Mouse (Mus musculus) adrenal gland, adult 8-10 months (tissue): ENCODE results near the gene Adam11. TPM values are rescaled to one million over a fixed set of nuclear protein-coding genes. Genes with fewer than 3 reads are reported as not detected.
"Not testable (repeated sequence)": the region's sequence is repeated elsewhere in the genome, so short reads cannot be mapped to it uniquely, and the experiment has no call there.

ENCODE experiments used
- DNase-seq: peaks from one replicate; pipeline ENCODE4 v3.0.0; 2022
- total RNA-seq, 4 experiments: library from RNA; stranded (reverse); gene quantifications; 2 replicates each; pipeline ENCODE4 v1.2.4; 2022

Gene Adam11
- 10 to 100 TPM in 2 of 4 experiments, 1 to 10 TPM in 2; 2.0 to 13.0 (median 8.0) TPM for total RNA-seq

DNA sequence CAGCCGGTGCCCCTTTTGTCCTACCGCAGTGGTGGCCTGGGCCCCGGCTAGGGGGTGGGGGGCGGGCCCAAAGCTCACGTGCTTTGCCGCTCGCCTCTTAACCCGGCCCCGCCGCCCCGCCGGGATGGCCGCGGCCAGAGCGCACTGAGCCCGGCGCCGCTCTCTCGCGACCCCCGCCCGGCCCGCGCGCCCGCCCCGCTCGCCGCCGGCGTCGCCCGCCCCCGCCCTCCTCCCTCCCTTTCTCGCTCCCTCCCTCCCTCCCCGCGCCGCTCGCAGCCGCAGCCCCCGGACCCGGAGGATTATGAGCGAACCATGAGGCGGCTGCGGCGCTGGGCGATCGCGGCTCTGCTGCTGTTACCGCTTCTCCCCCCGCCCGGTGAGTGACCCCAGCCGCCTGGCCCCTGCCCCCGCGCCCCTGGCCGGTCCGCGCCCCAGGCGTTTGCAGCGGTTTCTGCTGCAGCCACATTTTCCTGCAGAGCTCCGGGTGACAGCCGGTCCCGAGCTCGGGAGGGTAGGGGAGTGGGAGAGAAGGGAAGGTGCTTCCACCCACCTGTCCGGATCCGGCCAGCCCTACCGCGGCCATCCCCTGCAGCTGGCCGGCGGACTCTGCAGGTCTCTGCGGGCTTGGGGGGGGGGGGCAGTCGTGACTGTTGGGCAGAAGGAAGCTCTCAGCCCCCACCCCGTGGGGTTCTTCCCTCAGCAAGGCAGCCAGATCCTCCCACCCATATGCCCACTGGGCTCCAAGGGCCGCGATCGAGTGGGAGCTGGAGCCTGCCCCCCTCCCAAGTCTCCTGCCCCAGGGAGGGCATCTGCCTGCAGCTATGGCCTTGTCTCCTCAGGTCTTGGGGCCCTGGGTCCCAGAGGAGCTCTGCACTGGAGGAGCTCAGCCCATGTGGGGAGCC lies at the start of gene Adam11:
Adam11 (plus strand) TSS at position 131 of the 902 bp plus-strand sequence.
- DNase-seq, result no peak

DNA sequence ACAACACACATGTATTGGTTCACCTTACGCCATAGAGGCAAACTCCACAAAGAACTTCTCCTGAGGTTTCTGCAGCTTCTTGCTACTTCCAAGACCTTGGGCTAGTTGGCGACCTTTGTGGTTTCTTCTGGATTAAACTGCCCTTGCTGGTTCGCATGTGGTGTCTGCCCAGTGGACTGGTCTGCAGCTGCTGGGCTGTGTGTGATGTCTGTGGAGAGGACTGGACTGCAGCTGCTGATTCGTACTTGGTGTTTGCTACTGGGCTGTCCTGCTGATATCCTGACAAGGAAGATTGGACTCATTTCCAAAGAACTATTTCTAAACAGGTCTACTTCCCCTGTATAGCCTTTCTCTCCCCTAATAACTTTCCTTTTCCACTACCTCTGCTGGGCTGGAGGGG lies 48.8 kb upstream of the Adam11 start:
- DNase-seq, result no peak

DNA sequence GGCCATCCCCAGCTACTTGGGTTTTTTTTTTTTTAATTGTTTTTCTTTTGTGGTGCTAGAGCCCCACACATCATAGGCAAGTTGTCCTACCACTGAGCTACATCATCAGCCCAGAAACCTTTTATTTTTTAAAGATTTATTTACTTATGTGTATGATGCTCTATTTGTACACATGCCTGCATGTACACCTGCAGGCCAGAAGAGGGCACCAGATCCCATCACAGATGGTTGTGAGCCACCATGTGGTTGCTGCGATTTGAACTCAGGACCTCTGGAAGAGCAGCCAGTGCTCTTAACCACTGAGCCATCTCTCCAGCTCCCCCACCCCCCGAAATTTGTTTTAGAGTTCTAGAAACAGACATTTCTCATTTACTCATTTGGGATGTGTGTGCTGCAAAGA lies 46.7 kb upstream of the Adam11 start:
- not testable (repeated sequence) for DNase-seq

DNA sequence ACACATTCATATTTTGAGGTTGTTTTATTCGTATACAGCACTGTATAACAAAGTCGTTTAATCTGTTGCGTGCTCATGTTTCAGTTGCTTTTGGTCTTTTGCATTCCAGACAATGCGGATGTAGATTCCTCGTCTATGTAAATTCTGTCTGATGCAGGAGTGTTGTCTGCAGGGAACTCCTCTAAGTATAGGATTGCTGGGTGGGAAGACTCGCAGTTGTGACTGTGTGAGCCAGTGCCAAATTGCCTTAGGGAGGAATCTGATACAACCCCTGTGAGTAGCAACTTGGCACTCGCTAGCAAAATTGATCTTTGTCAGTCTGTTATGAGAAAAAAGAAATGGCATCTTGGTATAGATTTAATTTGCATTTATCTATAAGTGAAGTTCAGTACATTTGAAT lies 45.1 kb upstream of the Adam11 start:
- no peak for DNase-seq

DNA sequence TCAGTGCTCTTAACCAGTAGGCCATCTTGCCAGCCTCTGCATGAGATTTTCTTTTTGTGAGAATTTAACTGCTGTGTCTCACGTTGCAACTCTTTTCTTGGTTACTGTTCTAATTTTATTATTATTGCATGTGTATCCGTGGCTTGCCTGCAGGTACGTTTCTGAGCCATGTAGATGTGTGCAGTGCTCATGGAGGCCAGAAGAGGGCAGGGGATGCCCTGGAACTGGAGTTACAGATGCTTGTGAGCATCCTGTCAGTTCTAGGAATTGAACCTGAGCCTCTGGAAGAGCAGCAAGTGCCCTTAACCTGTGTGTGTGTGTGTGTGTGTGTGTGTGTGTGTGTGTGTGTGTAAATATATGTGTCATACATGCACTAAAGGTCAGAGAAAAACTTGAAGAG lies 35.7 kb upstream of the Adam11 start:
- no peak for DNase-seq

DNA sequence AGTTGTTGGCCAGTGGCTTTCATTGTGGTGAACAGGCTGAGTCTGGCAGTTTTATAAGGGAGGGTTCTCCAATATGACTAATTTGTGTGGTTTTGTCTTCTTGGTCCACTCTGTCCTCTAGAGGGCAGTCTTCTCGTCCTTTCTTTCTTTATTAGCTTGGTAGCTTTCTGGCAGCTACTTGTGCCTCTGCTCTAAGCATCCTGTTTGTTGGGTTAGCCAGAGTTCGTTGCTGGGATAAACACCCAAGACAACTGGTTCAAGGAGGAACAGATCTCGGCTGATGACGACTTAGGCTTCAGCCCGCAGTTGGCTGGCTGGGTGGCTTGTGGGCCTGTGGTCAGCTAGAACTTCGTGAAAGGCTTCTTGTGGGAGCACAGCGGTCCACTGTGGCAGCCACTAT lies 32.6 kb upstream of the Adam11 start:
- DNase-seq, result no peak

DNA sequence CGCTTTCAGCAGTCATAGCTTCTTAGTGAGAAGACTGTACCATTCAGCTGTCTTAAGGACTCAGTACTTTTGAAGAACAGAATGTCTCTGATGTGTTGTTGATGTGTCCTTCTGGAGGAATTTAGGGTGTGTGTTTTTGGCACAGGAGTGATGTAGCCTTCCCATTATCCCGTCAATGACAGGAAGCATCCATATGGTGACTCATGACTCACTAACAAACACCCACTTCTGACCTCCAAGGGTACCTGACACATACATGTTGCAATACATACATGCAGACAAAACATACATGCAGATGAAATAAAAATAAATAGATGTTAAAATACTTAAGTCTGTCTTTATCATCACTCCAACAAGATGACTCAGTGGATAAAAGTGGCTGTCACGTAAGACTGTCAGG lies 31.4 kb upstream of the Adam11 start:
- DNase-seq, result no peak

DNA sequence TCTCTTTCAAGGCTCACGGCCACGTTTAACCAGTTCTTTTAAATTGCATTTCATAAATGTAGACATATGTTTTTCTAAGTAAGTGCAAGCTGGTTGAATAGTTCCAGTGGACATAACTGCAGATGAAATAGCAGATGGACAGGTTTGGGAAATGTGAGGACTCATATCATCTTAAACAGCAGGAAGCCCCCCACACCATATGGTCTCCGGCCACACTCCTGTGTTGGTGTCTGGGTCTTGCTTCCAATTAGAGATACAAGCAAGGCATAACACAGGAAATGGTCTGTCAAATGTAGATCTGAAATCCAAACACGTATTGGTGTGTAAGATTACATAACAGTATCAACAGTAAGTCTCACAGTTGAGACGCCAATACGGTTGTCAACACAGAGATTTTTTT lies 29.9 kb upstream of the Adam11 start:
- DNase-seq, result no peak

DNA sequence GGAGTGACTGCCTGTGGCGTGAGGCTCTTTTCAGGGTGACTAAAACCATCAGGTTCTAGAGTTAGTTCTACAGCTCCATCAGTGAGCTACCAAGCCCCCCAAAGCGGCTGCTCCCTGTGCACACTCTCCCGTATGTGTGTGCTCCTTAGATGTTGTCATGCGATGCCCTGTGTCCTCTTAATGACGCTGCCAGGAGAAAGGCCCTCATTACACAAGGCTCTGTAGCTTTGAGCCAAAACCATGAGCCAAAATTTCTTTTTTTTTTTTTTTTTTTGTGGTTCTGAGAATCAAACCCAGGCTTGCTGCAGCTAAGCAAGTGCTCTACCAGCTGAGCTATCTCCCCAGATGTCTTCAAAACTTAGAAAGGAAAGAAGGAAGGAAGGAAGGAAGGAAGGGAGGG lies 28.1 kb upstream of the Adam11 start:
- DNase-seq, result no peak

DNA sequence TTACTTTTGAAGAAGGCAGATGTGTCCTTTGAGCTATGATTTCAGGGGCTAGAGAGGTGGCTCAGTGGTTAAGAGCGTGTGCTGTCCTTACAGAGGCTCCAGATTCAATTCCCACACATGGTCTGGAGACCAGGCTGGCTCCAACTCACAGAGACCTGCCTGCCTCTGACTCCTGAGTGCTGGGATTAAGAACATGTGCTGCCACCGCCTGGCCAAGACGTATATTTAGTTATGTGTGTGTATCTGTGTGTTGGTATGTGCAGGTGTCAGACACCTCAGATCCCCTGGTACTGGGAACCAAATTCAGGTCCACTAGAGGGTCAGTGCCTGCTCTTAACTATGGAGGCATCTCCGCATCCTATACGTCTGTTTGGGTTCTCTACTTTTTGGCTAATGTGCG lies 26.3 kb upstream of the Adam11 start:
- no peak for DNase-seq

DNA sequence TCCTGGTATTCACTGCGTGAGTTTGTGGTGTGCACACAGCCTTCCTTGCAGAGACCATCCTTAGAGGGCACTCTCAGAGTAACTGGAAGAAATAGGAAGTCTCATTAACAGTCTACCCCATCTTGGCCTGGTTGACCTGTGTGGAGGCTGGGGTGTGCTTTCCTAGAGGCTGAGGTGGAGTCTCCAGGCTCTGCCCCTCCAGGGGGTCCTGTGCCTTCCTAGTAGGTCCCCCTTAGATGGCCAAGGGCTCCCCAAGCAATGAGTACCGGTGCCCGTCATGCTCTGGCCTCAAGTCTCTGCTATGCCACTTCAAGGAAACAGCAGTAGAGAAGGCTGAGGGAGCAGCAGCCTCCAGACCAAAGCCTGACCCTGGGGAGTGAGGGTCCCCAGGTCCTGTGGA lies 23.2 kb upstream of the Adam11 start:
- DNase-seq, result no peak

DNA sequence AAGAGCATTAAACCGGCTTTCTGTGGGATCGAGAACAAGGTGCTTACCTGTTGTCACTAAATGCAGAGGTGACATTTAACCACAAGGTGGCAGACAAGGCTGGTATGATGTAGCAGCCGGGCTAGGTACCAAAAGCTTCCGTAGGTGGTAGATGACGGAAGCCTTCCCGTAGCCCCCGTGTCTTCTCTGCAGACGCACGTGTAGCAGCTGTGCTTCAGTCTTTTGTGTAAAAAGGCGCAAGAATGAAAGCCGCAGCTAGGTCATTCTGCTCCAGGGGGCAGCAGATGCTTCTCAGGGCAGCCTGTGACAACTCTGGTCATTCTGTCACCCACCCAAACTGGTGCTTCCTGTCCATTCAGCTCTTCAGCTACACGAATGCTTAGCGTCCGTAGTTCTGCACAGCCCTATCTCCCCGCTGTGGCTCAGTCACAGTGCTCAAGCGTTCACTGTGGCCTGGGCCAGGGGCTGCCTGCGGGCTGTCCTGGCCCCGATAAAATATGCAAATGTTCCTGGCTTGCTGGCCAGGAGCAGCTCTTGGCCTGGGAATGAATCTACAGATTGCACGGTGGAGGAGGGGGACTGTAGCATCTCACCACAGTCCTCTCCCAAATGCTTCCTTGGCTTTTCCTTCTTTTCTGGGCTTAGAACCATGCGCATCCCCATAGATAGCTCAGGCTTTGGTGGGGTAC lies 21.8 kb upstream of the Adam11 start:
- DNase-seq, result no peak

DNA sequence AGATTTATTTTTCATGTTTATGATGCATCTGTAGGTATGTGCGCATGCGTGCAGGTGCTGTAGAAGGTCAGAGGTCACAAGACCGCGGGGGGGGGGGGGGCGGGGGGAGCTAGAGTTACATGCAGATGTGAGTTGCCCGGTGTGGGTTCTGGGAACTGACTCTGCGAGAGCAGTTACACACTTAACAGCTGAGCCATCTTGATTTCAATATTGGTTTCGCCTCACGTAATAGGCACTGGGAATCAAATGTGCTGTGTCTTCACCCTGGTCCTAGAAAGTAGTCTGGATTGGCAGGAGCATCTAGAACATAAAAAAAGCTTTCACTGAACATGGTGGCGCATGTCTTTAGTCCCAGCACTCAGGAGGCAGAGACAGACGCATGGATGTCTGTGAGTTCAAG lies 20.6 kb upstream of the Adam11 start:
- no peak for DNase-seq

DNA sequence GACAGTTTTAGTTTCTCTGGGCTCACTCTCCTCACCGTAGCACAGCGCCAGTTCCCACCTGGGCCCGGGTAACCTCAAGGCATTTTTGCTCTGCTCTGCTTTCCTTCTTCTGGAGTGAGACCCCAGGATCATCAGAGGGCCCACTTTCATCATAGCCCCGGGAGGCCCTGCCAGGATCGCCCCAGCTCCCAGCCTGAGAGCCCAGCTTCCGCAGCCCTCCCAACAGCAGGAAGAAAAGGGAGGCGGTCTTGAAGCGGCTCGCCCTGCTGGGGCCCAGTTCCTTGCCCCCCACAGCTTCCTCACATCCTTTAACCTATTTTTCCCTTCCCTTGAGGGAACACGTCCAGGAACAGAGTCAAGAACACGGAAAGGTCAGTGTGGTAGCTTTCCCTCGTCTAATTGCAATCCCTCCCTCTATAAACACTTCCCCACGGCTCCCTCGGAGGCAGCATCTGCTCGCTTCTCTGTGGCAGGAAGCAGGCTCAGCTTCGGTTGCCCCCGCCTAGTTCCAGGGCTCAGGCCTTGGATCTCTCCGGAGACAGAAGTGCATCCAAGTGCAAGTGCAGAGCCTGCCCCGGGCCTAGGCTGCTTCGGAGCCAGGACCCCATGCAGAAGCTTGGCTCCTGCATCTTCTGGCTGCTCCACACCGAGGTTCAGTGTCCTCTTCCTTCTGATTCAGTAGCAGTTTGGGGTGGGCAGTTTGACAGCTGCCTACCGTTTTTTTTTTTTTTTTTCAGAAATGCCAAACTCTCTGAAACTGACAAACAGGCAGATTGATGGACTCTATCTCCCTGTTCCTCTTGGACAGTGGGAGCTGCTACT lies 19.9 kb upstream of the Adam11 start:
- no peak for DNase-seq

DNA sequence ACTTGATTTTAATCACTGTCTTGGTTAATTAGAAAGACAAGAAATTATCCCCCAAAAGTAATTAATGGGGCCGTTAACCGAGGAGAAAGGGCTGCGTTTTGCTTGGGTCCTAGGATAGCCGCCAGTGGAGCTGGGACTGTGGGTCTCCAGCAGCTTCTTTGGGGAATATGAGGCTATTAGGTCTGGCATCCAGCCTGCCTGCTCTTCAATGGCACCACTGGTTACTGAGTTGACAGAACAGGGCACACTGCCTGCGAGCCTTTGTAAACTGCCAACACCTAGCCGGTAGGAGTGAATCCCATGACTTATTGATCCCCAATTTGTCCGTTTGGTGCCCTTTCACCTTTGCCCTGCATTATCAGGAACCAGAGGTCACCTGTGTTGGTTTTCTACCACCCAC lies 19.2 kb upstream of the Adam11 start:
- no peak for DNase-seq

DNA sequence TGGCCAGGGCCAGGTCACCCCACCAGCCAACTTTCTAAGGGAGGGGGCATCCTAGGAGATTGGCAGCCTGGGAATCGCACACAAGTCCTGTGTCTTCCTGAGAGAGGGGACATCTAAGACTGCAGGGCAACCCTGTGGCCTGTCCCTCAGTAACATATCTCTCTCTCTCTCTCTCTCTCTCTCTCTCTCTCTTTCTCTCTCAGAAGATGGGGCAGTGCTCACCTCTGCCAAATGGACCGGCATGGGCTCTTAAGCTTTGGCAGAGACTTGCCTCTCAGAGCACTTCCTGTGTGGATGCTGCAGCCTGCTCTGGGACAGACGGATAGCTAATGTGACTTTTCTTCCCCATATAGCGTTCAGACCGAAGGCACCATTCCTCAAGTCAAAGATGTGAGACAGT lies 18.4 kb upstream of the Adam11 start:
- no peak for DNase-seq

DNA sequence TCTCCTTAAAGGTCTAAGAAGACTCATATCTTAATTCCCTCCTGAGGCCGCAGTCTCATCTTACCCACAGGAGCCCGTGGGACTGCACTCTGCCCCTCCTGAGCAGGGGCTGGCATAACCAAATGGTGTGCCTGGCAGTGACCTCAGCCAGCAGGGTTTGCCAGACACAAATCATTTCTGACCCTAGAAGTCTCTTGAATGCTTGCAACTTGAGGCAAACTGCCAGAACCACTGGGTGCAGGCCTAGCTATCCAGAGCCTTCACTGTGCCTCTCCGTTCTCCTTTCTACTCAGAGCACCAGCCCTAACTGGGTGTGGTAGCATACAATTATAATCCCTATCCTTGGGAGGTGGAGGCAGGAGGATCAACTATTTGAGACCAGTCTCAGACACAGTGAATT lies 16.5 kb upstream of the Adam11 start:
- DNase-seq, result no peak

DNA sequence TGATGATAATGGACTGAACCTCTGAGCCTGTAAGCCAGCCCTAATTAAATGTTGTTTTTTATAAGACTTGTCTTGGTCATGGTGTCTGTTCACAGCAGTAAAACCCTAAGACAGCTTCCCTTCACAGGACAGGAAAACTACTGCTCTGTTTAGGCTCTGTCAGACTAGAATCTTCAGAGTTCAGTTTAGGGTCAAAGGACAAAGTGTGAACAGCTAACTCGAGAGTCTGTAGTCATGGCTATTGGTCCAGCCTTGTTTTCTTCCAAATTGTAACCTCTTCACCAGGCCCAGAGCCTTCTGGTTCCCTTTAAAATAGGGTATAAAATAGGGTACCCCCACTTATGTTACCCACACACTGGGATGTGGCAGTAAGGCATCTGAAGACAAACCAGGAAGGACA lies 13.4 kb upstream of the Adam11 start:
- no peak for DNase-seq

DNA sequence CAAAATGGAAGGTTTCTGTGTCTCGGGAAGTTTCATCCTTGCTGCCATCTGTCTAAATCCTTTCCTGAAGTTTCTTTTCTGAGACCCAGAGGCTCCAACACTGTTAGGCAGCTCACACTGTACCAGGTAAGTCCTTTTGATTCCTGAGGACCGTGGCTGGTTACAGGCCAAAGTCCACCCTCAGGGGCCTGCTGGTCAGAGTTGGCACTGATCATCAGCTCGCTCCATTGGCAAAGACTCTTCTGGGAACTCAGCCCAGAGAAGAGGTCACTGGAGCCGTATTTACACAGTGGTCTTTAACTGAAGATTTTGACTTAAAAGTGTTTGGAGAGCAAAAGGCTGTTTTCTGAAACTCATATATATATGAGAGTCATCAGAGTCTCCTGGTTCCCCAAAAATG lies 12.9 kb upstream of the Adam11 start:
- DNase-seq, result no peak

DNA sequence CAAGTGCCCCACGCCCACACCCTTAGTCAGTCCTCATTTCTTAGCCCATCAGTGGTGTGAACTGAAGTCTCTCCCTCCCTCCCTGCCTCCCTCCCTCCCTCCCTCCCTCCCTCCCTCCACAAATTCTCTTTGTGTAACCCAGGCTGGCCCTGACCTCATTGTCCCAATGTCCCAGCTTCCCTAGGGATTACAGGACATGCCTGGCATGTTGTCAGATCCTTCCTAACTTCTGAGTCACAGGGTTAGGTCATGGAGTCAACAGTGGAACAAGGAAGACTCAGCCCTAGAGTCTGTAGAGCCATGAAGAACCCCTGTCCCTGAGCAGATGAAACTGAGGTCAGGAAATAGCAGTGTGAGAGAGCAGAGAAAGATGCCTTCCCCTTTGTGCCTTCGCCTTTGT lies 11.5 kb upstream of the Adam11 start:
- DNase-seq, result peak; percentile 68

DNA sequence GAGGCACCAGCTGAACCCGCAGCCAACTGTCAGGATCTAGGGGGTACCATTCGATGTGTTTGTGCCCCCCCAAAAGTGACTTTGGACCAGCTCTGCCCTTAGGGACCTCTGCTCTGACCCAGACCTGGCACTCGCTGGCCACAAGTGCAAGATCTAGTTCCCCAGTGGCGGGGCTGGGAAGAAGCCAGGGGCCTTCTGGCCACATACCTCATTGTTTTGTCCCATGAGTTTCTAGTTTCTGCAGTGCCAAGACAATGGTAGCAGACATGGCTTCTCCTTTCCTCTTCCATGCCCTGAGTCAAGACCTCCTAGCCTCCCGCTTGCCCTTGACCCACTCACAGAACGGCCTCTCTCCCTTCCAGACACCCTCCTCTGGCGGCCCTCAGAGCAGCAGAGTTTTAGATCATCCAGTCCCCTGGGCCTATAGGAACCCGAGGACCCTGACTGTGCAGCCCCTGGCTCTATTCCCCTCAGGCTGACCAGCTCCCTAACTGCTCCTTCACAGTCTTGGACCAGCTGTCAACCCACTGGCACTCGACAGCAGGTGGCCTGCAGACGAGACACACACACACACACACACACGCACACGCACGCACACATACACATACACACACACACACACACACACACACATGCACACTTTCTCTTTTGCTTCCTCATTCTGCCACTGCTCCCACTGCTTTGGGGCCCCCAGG lies 8.2 kb upstream of the Adam11 start:
- no peak for DNase-seq

DNA sequence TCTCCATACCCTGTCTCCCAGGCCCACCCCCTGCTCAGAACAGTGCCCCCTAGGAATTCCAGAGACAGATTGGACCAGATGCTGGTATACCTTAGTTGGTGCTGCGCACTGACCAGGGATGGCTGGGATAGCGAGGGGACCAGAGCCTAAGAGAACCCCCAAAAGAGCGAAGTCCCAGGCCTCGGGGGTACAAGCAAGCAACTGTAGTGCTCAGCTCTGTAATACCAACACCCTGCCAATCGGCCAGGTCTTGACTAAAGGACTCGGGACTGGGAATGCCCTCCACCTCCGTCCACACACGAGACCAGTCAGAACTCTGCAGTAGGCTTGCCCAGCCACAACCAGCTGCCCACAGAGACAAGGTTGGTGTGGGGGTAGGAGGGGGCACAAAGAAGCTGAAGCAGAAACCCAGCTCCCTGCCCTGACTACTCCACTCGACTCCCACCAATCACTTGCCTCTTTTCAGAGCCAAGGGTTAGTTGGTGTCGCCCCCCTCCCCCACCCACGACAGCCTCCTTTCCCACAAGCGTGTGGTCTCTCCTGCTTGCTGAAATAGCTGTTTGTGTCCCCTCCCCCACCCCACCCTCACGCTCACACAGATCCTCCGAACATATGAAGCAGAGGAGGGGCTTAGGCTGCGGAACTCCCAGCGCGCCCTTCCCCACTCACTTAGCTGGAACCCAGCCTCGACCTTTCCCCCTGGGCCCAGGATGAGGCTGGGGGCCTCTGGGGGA lies 7.5 kb upstream of the Adam11 start:
- DNase-seq, result no peak
